Mouse (Mus musculus): ENCODE results near the gene Zfp319.

DNA sequence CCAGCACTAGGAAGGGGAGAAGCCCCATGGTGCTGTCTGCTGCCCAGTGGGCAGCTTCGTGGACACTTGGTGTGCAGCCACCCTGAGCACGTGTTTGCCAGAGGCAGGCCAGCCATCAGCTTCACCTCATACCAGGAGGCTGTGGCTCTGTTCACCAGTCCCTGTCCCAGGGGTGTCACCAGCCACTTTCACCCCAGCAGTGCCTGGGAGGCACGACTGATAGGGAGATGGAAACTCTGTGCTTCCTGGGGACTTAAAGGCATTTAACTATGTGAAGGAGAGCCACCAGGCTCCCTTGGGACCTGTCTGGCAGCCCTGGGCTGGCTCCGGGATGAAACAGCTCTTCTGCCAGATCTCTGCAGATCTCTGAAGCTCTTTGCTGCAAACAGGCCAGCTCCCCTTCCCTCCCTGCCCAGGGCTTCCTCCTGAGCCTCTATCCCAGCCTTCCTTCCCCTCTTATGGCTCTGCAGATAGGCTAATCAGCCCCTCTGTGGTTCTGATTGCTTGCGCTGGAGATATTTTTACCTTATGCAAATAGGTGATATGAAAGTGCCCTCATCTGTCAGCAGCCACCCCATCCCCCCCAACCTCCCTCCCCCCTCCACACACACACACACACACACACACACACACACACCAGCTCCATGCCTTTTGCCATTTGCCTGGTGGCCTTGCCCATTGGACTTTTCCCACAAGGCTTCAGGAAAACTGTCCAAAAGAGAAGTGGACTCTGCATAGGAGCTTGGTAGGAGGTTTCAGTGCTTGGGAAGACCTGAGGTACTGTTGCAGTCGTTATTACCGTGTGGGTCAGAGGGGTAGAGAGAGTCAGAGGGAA, 28.6 kb upstream of the Zfp319 start:
- TF ChIP-seq FLI1 (IDR thresholded peaks at IDR 0.05; ENCODE audit: low read length) (no peak), GATA1 (IDR thresholded peaks at IDR 0.05; ENCODE audit: borderline replicate concordance, low read length) (no peak)
